Mouse (Mus musculus) cerebellum, adult 2 months (tissue): ENCODE measurements around the gene Nr2e1.

Experiments
- CTCF ChIP-seq: fragments of 200-500 bp; IDR thresholded peaks from 2 replicates; pipeline ENCODE4 v1.5.1; 2011; ENCODE audit warnings: low read depth, mild to moderate bottlenecking, control low read depth, low read length, moderate library complexity, borderline replicate concordance; ENCODE audit not compliant: insufficient read depth
- POLR2A ChIP-seq: fragments of 200-500 bp; IDR thresholded peaks from 2 replicates; pipeline ENCODE4 v1.6.1; 2011; ENCODE audit warnings: low read length, control low read depth, borderline replicate concordance; ENCODE audit not compliant: insufficient read depth

DNA sequence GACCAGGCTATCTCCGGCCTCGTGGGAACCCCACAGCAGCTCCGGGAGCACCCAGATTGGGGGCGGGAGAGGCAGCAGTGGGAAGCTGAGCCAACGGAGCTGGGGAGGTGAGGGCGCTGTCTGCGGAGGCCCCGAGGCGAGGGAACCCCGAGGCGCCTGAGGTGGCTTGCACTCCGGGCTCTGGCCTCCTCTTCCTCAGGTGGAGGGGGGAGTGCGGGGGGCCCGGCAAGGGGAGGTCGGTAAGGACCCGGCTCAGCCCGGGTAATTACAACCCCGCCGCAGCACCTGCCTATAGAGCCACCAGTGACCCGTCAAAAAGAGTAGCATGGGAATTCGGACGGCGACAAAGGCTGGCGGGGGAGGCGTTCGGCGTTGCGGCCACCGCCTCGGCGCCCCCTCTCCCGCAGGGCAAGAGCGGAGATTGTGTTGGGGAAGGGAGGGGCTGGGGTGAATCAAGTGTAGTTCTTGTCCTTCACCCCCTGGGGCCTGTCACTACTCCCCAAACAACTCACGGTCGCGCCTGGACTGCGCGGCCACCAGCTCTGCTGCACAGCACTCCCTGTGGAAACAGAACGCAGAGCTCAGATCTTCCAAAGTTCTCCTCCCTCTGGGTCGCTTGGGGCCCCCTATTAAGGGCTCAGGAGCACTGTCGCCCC, 3.8 kb downstream of the Nr2e1 start:
- TF ChIP-seq CTCF (no peak), POLR2A (no peak)
